Mouse (Mus musculus) urinary bladder, postnatal 36 days (tissue): ENCODE measurements around the gene Cdc42ep2.
"Not testable (repeated sequence)": the region's sequence is repeated elsewhere in the genome, so short reads cannot be mapped to it uniquely, and the experiment has no call there.

Experiments
- DNase-seq, 2 experiments: peaks; one replicate each; pipeline ENCODE4 v3.0.0; 2022; ENCODE audit warnings: low spot score in 2 of 2, mixed read lengths in 1 of 2

The Cdc42ep2 gene

GRCm38 (mm10) chr19:5912103-5913006 lies 12.3 kb downstream of the Cdc42ep2 start:
- peak; percentile 95 to 99 for DNase-seq

DNA sequence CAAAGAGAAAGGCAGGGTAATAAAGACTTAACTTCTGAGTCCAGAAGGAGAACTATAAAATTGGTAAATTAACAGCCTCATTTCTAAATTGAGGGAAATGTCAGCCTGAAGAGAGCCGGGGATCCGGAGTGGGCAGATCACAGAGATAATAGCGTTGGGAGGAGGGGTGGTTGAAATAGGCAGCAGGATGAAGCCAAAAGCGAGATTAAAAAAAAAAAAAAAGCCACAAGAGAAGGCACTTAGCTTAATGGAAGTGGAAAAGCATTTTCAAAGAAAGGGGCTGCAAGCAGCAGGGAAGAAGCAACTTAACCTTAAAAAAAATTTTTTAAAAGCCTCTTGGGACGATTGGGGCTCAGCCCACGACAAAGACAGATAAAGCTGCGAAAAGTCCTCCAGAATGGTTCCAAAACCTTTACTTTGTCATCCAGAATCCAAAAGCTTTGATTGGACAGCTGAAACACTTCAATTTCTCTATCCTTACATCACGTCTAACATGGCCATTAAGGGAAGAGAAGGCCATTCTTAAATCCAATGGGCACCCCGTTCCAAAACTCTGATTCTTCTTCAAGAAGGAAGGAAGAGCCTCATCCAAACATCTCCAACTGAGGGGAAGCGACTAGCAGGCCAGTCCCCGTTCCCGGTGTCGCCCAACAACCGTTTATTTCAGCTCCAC lies 13.1 kb downstream of the Cdc42ep2 start:
- no peak for DNase-seq

DNA sequence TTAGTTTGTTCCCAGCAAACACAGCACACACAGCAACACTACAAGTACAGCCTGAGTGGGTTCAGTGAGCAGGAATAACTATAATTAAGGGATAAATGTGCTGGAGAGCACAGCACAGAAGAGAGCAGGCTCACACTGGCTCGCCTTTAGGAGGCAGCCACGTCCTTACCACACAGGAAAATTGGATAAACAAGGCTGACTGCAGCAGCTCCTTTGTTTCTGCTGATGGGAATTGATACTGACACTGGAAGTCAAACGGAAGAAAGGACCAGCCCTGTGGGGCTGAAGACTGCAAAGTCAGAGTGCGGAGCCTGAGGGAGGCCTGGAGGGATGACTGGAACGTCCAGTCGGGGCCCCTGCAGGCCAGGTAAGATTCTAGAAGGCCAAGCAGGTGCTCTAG lies 14.4 kb downstream of the Cdc42ep2 start:
- DNase-seq, result no peak

GRCm38 (mm10) chr19:5907275-5907674 lies 17.3 kb downstream of the Cdc42ep2 start:
- no peak for DNase-seq

DNA sequence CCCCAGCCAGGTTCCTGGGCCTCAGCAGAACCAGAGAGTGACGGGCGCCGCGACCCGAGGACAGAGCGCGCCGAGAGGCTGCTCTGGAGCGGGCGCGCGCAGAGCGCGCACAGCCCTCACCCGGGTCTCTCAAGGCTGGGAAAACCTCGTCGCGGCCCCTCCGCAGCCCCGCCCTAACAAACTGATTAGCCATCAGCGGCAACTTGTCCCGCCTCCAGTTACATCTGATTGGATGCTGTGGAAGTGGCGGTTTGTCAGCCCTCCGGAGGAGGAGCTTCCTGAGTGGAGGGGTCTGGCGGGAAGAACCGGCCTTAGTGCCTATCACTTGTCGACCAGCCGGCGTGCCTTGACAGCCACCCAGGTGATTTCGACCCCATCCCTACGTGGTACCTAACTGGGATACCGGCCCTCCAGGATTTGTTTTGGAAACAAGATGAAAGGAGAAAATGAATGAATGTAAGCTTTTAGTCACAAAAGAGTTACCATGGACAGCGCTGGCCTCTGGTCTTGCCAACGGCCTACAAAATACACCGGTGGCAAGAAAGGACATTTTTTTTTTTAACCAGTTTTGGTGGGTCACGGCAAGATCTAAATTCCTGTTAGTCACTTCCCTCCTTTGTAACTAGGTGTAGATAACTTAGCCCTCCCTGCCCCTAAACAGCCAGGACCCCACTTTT lies 30.5 kb downstream of the Cdc42ep2 start, which contains the start of gene Tigd3:
TSS of gene Tigd3 (minus strand) at position 148 of the 677 bp plus-strand sequence.
- DNase-seq, result peak; percentile 81 to 89

DNA sequence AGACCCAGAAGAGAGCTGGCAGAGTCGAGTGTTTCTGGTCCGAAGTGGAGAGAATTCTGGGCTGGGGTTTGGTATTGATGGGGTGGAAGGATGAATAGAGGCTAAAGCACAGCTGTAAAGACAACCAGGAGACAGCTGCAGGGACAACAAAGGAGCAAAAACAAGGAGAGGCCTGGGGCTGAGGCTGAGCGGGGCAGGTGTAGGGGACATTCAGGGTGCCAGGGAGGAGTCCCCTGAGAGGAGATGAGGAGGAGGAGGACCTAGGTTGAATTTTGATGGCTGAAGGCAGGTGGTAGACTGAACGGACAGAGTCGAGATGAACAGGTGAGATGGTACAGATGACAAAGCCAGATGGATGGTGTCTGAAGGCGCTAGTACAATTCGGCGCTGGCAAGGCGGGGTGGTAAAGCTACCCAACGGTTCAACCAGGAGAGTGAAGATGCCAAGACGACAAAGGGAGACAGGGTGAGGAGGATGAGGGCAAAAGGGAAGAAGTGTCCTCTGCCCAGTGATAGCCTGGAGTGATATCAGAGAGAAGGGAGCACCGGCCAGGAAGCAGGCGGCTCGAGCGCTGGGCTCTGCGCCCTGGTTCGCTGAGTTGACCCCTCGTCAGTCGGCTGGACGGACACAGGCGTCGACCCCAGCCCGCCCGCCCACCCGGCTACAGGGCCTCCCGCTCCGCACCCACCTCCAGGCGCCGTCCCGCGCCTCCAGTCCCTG lies 31.2 kb downstream of the Cdc42ep2 start:
- DNase-seq, result no peak

DNA sequence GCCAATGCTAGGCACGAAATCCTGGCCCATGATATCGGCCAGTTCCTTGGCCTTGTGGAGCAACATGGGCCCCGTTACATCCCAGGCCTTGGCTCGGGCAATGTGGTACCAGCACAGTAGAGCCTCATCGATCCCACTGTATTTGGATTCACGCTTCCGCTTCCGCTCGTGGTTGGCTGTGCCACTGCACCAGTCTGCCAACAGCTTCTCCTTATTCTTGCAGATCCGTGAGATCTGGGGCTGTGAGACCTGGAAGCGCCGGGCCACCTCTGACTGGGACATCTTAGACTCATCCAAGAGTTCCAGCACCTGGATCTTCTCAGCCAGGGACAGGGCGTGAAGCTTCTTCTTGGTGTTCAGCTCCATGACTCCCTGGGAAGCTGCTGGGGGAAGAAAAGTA lies 31.9 kb downstream of the Cdc42ep2 start:
- no peak for DNase-seq

- no peak for DNase-seq
These were observed 32.4 kb downstream of the Cdc42ep2 start for GRCm38 (mm10) chr19:5892262-5892661.

- no peak for DNase-seq
These were observed 32.9 kb downstream of the Cdc42ep2 start for GRCm38 (mm10) chr19:5891521-5892258.

GRCm38 (mm10) chr19:5889211-5889610 lies 35.4 kb downstream of the Cdc42ep2 start:
- no peak for DNase-seq

GRCm38 (mm10) chr19:5887234-5887815 lies 37.3 kb downstream of the Cdc42ep2 start:
- DNase-seq, result no peak

GRCm38 (mm10) chr19:5885838-5886237 lies 38.8 kb downstream of the Cdc42ep2 start:
- DNase-seq, result no peak

GRCm38 (mm10) chr19:5883935-5884334 lies 40.7 kb downstream of the Cdc42ep2 start:
- DNase-seq, result no peak

GRCm38 (mm10) chr19:5882079-5882478 lies 42.5 kb downstream of the Cdc42ep2 start:
- DNase-seq, result not testable (repeated sequence)

GRCm38 (mm10) chr19:5881155-5881554 lies 43.5 kb downstream of the Cdc42ep2 start:
- DNase-seq, result no peak

DNA sequence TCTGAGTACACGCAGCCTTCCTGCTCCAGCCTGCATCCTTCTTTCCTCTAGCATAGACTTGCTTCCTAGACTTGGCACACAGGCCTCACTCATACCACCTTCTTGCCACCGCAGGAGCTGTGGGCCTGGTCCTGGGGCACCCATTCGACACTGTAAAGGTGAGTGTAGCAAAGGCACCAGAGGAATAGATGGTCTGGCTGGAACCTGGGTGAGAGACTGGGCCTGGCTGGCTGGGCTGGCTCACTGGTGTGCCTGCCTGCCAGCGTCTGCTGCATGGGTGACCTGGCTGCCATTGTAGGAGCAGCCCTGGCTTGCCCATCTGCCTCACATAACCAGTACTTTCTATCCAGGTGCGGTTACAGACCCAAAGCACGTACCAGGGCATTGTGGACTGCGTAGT lies 44.9 kb downstream of the Cdc42ep2 start:
- no peak for DNase-seq

DNA sequence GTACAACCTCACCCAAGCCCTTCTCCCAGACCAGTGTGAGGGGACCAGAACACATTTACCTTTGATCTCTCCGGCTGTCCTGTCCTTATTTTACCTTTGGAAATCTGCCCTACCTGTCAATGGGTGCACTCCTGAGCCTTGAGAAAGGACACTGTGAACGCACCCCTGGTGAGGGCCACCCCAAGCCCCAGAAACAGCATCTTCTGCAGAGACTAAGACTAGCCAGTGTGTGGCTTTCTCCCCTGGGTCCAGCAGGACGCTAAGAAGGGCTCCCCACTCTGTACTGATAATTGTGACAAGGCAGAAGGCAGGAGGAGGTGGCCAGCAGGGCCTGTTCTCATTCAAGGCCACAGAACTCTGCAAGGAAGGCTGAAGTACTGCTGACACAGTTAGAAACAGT lies 45.7 kb downstream of the Cdc42ep2 start:
- no peak for DNase-seq

GRCm38 (mm10) chr19:5878362-5878722 lies 46.3 kb downstream of the Cdc42ep2 start:
- peak in 1 of 2 experiments; percentile 62 for DNase-seq

GRCm38 (mm10) chr19:5877618-5878361 lies 46.8 kb downstream of the Cdc42ep2 start, which contains the start of gene Slc25a45:
Gene Slc25a45, plus strand, starts transcription at chr19:5877808.
- peak; percentile 69 to 80 for DNase-seq
